Comparison of ENCODE assay signal across 8 mouse cellular contexts in genomic region chr14:19584804-19585667, GRCm38 (mm10). TPM values are rescaled to one million over a fixed set of nuclear protein-coding genes. Genes with fewer than 3 reads are reported as not detected.
DNase-seq lines count a peak whose midpoint lies in the region; ATAC-seq and TF ChIP-seq lines count a peak whose summit lies in the region.
"Not testable (repeated sequence)": the region's sequence is repeated elsewhere in the genome, so short reads cannot be mapped to it uniquely, and the experiment has no call there.

Gene Gm2237 (minus strand): TSS chr14:19585135.

- H3K4me3 ChIP-seq in ES-E14 (ENCODE audit: insufficient read depth in 1 of 2, low read depth in 1 of 2, low read length in 2 of 2, poor library complexity in 1 of 2, severe bottlenecking in 1 of 2) = peak within 1 kb of the TSS; percentile 34 to 46; a peak in 3 of 4 replicates
- peak within 1 kb of the TSS; percentile 46 for H3K4me3 ChIP-seq in hindbrain, embryonic 13.5 days
- H3K4me3 ChIP-seq in layer of hippocampus, adult 2 months = peak within 1 kb of the TSS; percentile 48
- not testable (repeated sequence) for H3K4me3 ChIP-seq in lung, adult 2 months (replicated peaks; ENCODE audit: extremely low read depth, low read depth, low read length)
- H3K4me3 ChIP-seq in neural tube, embryonic 14.5 days (ENCODE audit: low read depth, low read length) = peak within 1 kb of the TSS; percentile 37

- ATAC-seq in hindbrain, embryonic 13.5 days (ENCODE audit: low FRiP score); neural tube, embryonic 14.5 days (ENCODE audit: low read depth): not testable (repeated sequence)

- DNase-seq in ES-E14 (ENCODE audit: low read depth, low spot score) = not testable (repeated sequence)
- peak; percentile 5 for DNase-seq in embryo, embryonic 10 days (ENCODE audit: low spot score)
- peak; percentile 29 for DNase-seq in gastrocnemius, postnatal 14 days
- DNase-seq in layer of hippocampus, adult 2 months (ENCODE audit: low spot score in 2 of 2) = peak; percentile 7 to 10
- DNase-seq in lung, adult 2 months = peak; percentile 4
- DNase-seq in thymus, postnatal 25 days = peak; percentile 24

- intact Hi-C loops in gastrocnemius, postnatal 14 days (cut with DNase I; ENCODE audit: low total_unique reads) = not testable (repeated sequence)

- WGBS in hindbrain, embryonic 13.5 days = under 1% methylated on average over 31 of the region's 62 CpGs
- WGBS in lung, adult 2 months = under 1% methylated on average over 19 of the region's 62 CpGs
- WGBS in neural tube, embryonic 14.5 days = 3% methylated on average over 9 of the region's 62 CpGs

- not testable (repeated sequence) for H3K27me3 ChIP-seq in hindbrain, embryonic 13.5 days; neural tube, embryonic 14.5 days (ENCODE audit: control insufficient read depth, insufficient read depth, low read length)

- peak within 1 kb of the TSS; percentile 58 for H3K4me2 ChIP-seq in hindbrain, embryonic 13.5 days
- H3K4me2 ChIP-seq in neural tube, embryonic 14.5 days (ENCODE audit: low read depth, low read length) = not testable (repeated sequence)

- H3K4me1 ChIP-seq in ES-E14 (ENCODE audit: control insufficient read depth in 2 of 2, insufficient read depth in 2 of 2, low read length in 2 of 2, poor library complexity in 1 of 2); hindbrain, embryonic 13.5 days (replicated peaks); lung, adult 2 months (ENCODE audit: control insufficient read depth, insufficient read depth, low read length); neural tube, embryonic 14.5 days (ENCODE audit: control insufficient read depth, insufficient read depth, low read length): not testable (repeated sequence)

- H3K36me3 ChIP-seq in ES-E14 (ENCODE audit: control insufficient read depth, insufficient read depth, low read length, poor library complexity, severe bottlenecking); hindbrain, embryonic 13.5 days; neural tube, embryonic 14.5 days (ENCODE audit: control insufficient read depth, insufficient read depth, low read length): not testable (repeated sequence)

- TF ChIP-seq POLR2A in lung, adult 2 months (IDR thresholded peaks at IDR 0.05; ENCODE audit: borderline replicate concordance, extremely low read depth, low read depth, low read length) = not testable (repeated sequence)

- H3K9ac ChIP-seq in ES-E14 (ENCODE audit: insufficient read depth, low read depth, low read length, poor library complexity, severe bottlenecking) = 0 out of 2 replicates have a peak within 1 kb of the TSS, but pooled peaks have one; percentile 30
- H3K9ac ChIP-seq in hindbrain, embryonic 13.5 days = peak within 1 kb of the TSS; percentile 69
- 0 out of 2 replicates have a peak within 1 kb of the TSS, but pooled peaks have one; percentile 37 for H3K9ac ChIP-seq in neural tube, embryonic 14.5 days (replicated peaks; ENCODE audit: low read depth, low read length)

- H3K27ac ChIP-seq in ES-E14 (ENCODE audit: insufficient read depth, low read depth, low read length, poor library complexity, severe bottlenecking); layer of hippocampus, adult 2 months; neural tube, embryonic 14.5 days (ENCODE audit: low read depth, low read length): not testable (repeated sequence)
- peak within 1 kb of the TSS; percentile 70; the same call in 1 of the 2 replicates for H3K27ac ChIP-seq in hindbrain, embryonic 13.5 days

- not testable (repeated sequence) for H3K9me3 ChIP-seq in ES-E14 (ENCODE audit: control insufficient read depth, insufficient read depth, low read depth, low read length); hindbrain, embryonic 13.5 days; neural tube, embryonic 14.5 days (ENCODE audit: control insufficient read depth, low read length)

- in situ Hi-C loops in ES-E14 (cut with MboI; ENCODE audit: low sequenced_read_pairs in 2 of 2, unreplicated experiment in 2 of 2) = not testable (repeated sequence)

- peak; percentile 29 for TF ChIP-seq CTCF in layer of hippocampus, adult 2 months (conservative IDR thresholded peaks at IDR 0.05)
- not testable (repeated sequence) for TF ChIP-seq CTCF in lung, adult 2 months (IDR thresholded peaks at IDR 0.05; ENCODE audit: insufficient read depth, low read length)

RNA-seq across cellular contexts. Expression of gene Gm2237, which starts in this region (rescaled TPM):
- 22.0 and 22.4 TPM in 2 replicates for total RNA-seq in ES-E14 (2012; rRNA removed)
- total RNA-seq in gastrocnemius, postnatal 14 days (2021) = 1 to 10 TPM in 1 of 2 experiments, under 1 TPM in 1; 0.47 to 2.1 TPM
- polyA plus RNA-seq in hindbrain, embryonic 13.5 days (2015; fragmentation: Nextera tagmentation; extraction: Ambion mirVana) = 5.4 TPM in 2 replicates
- total RNA-seq in layer of hippocampus, adult 2 months (2021) = 1 to 10 TPM; 5.2 to 6.5 TPM
- polyA plus RNA-seq in lung, adult 2 months (2012; rRNA removed) = 0.06 and 0.33 TPM in 2 replicates
- polyA plus RNA-seq in neural tube, embryonic 14.5 days (2014; fragmentation: Nextera tagmentation; extraction: Ambion mirVana) = 5.7 and 7.9 TPM in 2 replicates

Comparison
In these comparisons a context has a peak if more than half of its experiments do, and no peak if none do; other contexts are left out.
1. Peak in DNase-seq in lung, adult 2 months; RNA of the gene not detected or under 1 TPM.